Mouse (Mus musculus): ENCODE measurements around the gene Pheta1. TPM values are rescaled to one million over a fixed set of nuclear protein-coding genes. Genes with fewer than 3 reads are reported as not detected.

Pheta1 gene
- polyA plus RNA-seq, 1 experiment from 2014 or later: 59.3 TPM

DNA sequence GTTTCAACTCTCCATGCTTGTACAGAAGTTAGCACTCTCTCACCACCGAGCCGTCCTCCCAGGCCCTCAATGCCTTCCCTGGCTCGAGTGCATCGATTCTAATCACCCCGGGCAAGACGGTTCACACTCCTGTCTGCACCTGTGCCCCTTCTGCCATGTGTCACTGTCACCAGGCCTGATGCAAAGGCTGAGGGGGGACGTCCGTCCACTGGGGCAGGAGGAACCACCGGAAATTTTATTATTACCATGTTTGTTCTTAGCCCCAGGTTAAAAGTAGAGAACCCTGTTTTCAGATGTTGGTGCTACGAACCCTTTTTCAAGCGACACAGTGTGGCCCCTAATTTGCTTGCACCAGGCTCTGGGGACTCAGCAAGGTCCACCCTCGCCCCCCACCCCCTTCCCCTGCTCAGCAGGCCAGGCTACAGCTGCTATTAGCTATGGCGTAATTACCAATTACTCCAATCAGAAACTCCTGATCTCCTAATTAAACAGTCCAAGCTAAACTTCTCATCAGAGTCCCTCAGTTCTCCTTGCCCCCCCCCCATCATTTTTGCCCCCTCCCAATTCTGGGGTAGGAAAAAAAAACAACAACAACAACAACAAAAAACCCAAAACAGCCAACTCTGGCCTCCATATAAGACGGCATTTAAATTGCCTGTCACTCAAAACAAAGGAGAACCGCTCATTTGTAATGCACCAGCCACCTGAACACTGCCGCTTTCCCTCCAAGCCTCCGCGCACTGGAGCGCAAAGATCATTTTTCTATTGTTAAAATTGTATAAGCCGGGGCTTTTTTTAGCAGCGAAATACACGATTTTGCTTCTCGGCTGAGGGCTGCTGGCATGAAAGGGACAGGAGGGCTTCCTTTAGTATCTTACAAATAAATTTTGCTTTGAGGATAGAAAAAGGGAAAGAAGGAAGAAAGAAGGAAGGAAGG is 54.3 kb downstream of the Pheta1 start:
- Histone ChIP-seq H3K27ac (replicated peaks) (peak overlapping the region; percentile 77), H3K9ac (replicated peaks) (peak overlapping the region; percentile 26; the same call in 1 of the 2 replicates), H3K4me2 (replicated peaks) (peak overlapping the region; percentile 1; the same call in 1 of the 2 replicates), H3K9me3 (no peaks in the 10 kb centered on the region), H3K4me3 (no peak overlapping the region), H3K36me3 (no peaks in the 10 kb centered on the region), H3K4me1 (peaks cover 35% of the 10 kb centered on the region), H3K27me3 (no peaks in the 10 kb centered on the region)
- 11% methylated on average over 23 of the region's 23 CpGs for WGBS
- ATAC-seq (replicated peaks): no peak

Small RNA genes lying within 50 kb of the gene (microRNA-seq; reads per million reads assigned to microRNA genes)
- not detected for gene Mir7031

Other genes starting within 250 kb of the Pheta1 start
- gene Acad12, start 230.0 kb upstream of the Pheta1 start, polyA plus RNA-seq (2015; fragmentation: Nextera tagmentation; extraction: Ambion mirVana): 1.1 and 1.2 TPM in 2 replicates
- 1.0 and 1.1 TPM in 2 replicates for gene Acad10, start 188.5 kb upstream of the Pheta1 start, polyA plus RNA-seq (2015; fragmentation: Nextera tagmentation; extraction: Ambion mirVana)
- 51.1 and 55.4 TPM in 2 replicates for gene Brap, start 188.4 kb upstream of the Pheta1 start, polyA plus RNA-seq (2015; fragmentation: Nextera tagmentation; extraction: Ambion mirVana)
- 67.2 and 80.1 TPM in 2 replicates for gene Atxn2, start 137.6 kb upstream of the Pheta1 start, polyA plus RNA-seq (2015; fragmentation: Nextera tagmentation; extraction: Ambion mirVana)
- 5.9 and 6.7 TPM in 2 replicates for gene Sh2b3, start 11.3 kb upstream of the Pheta1 start, polyA plus RNA-seq (2015; fragmentation: Nextera tagmentation; extraction: Ambion mirVana)
- gene Cux2, start 201.1 kb downstream of the Pheta1 start, polyA plus RNA-seq (2015; fragmentation: Nextera tagmentation; extraction: Ambion mirVana): 32.3 and 33.7 TPM in 2 replicates